Mouse (Mus musculus): ENCODE measurements at regions not wholly inside any gene's neighbourhood (a gene's known extent, or its start where the extent isn't known, plus 50 kb on each side); places are given as distances from the start of the nearest gene placed in this dataset.

DNA sequence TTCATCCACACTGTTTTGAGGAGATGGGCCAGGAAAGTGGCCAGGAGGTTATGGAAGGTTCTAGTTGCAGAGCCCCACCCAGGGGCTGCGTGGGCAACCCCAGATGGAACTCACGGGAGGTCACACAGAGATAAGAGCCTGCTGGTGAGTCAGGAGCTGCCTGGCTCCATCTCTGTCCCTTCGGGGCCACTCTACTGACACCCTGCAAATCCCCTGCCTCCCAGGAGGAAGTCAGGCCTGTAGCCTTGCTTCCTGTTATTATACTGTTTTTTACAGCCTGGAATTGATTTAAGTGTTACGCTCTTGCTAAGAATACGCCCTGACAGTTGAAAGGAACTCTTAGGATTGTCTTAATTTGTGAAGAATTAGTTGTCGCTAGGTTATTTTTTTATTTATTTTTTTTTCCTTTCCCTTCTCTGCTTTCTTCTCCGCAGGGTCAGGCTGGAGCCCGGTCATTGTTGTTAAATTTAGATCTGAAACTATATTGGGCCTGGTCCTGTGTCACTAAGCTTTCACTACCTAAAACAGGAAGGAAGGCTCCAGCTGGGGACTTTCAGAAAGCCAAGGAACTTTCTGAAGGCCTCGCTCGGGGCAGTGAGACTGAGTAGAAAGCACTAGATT lies 497.9 kb downstream of the Med13l start:
- no peak for DNase-seq (ENCODE audit: low read depth, low spot score)

DNA sequence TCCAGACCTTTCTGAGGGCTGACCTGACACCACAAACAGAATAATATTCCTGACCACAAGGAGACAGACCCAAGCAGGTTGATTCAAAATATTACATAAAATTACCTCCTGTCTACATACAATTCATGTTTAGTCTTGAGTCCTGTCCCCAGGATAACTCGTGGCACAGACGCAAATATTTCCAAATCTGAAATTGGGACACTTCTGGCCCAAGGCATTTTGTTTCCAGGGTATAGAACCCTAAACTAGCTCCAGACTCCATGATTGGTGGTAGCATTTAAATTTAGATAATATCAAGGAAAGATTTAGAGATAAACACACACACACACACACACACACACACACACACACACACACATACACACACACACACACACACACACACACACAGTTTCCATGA lies 498.7 kb downstream of the Med13l start:
- no peak for DNase-seq (ENCODE audit: low read depth, low spot score)

DNA sequence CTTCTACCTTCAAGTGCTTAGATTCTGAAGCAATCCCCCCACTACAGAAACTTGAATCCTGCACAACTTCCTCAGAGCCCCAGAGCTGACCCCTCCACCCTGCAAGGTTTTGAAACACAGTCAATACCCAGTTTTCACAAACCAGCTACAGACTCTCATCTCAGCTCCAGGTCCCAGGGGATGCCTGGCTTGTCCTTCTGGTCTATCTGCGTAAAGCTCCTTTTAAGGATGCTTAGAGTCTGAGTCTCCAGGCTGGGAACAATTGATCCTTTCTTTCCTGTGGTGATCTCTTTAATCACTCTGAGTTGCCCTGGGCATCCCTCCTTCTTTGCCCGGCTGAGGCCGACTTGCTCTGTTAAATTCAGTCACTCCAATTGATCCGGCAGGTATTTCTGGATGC lies 500.4 kb downstream of the Med13l start:
- DNase-seq (ENCODE audit: low read depth, low spot score) = no peak

DNA sequence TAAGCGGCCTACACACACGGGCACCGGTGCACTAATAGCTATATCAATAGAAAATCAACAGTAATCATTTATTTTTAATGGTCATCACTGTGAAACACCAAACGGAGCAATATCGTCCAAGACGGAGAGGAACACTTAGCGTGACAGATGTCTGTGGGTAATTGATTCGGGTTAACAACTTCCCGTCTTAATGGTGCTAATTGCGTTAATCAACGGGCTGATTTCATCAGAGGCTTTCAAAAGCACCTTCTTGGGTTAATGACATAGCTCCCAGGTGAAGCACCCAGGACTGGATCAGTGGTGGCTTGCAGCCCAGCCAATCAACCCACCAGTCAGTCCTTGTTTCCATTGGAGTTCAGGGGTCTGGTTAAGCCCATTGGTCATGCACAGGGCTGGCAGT lies 502.0 kb downstream of the Med13l start:
- DNase-seq (ENCODE audit: low read depth, low spot score) = no peak

DNA sequence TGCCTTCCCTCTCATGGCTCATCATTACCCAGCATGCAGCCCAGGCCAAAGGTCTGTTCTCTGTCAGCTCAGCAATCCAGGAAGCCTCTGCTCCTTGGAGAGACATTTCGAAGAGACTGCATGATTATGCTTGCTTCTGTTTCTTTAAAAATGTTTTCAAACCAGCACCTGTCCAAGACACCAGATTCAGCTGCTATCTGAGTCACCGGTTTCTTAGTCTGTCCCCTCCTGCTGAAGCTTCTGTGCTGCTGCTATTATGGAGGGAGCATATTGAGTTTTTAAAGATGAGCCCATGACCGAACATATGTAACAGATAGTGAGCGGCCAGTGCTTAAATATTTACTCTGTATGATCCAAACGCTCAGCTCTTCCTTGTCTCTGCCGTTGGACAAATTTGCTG lies 506.2 kb downstream of the Med13l start:
- no peak for DNase-seq (ENCODE audit: low read depth, low spot score)

GRCm38 (mm10) chr5:119069765-119070333 lies 509.4 kb downstream of the Med13l start:
- no peak for DNase-seq (ENCODE audit: low read depth, low spot score)

- no peak for DNase-seq (ENCODE audit: low read depth, low spot score)
Observed at GRCm38 (mm10) chr5:119072712-119073111, 512.2 kb downstream of the Med13l start.

DNA sequence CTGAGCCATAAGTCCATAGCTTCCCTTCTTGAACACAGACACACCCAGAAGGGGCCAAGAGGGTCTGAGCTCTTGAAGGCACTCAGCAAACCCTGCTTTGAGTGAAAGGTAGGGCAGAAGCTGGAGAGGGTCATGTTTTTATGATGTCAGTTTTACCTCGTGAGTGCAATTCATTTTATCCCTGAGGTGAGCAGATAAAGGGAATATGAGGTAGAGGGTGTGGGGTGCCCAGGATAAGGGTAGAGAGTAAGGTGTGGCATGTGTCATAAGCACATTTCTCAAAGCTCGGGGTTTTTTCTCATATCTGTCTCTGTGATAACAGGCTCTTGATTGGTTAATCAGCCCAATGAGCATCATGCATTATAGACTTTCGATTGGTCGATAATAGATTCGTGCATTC lies 520.3 kb downstream of the Med13l start:
- DNase-seq (ENCODE audit: low read depth, low spot score) = no peak

DNA sequence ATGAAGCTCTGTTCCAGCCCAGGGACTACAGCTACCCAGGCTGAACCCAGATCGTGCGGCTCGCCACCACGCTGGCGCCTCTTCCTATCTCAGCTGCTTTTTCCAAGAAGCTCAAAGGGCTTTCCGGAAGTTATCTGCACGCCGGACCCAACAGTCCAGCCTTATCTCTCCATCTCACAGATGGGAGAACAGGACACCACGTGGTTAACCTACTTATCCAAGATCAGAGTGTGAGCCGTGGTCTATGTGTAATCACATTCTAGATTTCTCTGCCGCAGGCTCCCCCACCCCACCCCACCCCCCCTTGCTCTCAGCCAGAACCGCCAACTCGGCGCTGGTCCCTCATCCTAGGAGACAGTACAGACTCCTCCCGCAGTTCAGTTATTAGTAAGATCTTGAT lies 522.4 kb downstream of the Med13l start:
- no peak for DNase-seq (ENCODE audit: low read depth, low spot score)

GRCm38 (mm10) chr5:119097576-119098193 lies 537.2 kb downstream of the Med13l start:
- no peak for DNase-seq (ENCODE audit: low read depth, low spot score)

DNA sequence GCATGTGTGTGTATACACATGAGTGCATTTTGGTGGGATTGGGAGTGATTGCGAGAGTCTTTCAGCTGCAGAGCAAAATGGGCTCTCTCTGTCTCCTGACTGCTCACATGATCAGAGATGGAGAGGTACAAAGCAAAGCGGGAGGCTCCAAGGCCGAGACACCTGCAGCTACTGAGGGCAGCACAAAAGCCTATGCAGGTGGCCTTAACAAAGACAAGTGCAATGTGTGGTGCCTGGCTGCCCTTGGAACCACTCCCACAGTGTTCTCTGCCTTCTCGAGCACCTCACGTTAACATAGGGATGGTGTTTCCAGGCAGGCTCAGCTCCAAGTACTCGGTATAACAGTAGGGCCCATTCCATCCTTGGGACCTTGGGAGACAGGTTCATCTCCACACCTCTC lies 539.3 kb downstream of the Med13l start:
- DNase-seq (ENCODE audit: low read depth, low spot score) = no peak

GRCm38 (mm10) chr5:119103503-119103902 lies 543.0 kb downstream of the Med13l start:
- peak; percentile 7 for DNase-seq (ENCODE audit: low read depth, low spot score)

GRCm38 (mm10) chr5:119107898-119108297 lies 547.4 kb downstream of the Med13l start:
- DNase-seq (ENCODE audit: low read depth, low spot score) = no peak

GRCm38 (mm10) chr5:119109501-119109900 lies 549.0 kb downstream of the Med13l start:
- DNase-seq (ENCODE audit: low read depth, low spot score) = peak; percentile 73

- DNase-seq (ENCODE audit: low read depth, low spot score) = no peak
Observed at GRCm38 (mm10) chr5:119114074-119114473, 553.6 kb downstream of the Med13l start.

DNA sequence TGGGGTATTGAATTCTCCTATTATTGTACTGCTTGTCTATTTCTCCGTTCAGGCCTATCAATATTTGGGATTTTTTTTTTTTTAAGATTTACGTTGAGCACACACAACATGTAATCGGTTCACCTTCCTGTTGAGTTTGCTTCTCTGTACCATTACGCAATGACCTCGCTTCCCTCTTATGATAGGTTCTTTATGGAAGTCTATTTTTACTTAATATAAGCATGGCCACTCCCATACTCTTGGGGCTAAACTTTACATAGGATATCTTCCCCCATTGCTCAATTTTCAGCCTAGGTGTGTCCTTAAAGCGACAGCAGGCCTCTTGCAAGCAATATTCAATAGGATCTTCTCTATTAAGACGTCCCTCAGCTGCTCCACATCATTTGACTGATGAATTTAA lies 544.7 kb upstream of the Tbx3 start:
- no peak for DNase-seq (ENCODE audit: low read depth, low spot score)

GRCm38 (mm10) chr5:119130176-119130575 lies 540.3 kb upstream of the Tbx3 start:
- DNase-seq (ENCODE audit: low read depth, low spot score) = no peak

DNA sequence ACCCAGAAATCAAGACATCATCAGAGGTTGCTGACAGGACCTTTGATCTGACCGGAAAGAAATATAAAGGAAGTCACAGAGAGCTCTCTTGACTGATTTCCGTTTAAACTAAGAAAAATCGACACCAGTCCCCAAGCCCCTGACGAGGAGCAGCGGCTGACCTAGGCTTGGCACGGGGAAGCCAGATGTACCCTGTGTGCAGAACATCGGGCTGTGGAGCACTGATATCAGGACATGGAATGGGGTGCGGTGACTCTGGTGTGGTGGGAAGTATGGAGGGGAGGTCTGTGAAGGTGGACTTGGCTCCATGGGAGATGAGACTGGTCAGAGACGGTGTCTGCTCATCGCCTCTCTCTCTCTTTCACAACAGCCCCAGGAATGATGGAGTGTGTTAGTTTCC lies 539.0 kb upstream of the Tbx3 start:
- DNase-seq (ENCODE audit: low read depth, low spot score) = no peak

GRCm38 (mm10) chr5:119133378-119133777 lies 537.1 kb upstream of the Tbx3 start:
- no peak for DNase-seq (ENCODE audit: low read depth, low spot score)

- DNase-seq (ENCODE audit: low read depth, low spot score) = no peak
Observed at GRCm38 (mm10) chr5:119136916-119137315, 533.6 kb upstream of the Tbx3 start.

DNA sequence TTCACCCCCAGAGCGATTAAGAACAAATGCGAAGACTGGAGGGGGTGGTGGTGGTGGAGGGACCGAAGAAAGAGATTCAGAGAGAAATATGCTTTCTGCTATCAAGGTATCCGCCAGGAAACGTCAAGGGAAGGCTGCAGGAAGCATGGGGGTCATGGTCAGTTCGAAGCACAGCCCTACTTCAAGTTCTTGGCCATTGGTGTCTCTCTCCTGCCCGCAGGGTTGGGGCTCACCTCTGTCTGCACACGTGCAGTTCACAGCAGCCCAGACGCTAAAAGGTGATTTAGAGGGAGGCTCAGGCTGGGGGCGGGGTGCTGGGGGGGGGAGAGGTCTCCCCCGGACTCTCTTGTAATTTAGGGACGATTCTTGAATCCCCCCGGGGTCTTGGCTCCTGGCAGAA lies 533.1 kb upstream of the Tbx3 start:
- no peak for DNase-seq (ENCODE audit: low read depth, low spot score)

DNA sequence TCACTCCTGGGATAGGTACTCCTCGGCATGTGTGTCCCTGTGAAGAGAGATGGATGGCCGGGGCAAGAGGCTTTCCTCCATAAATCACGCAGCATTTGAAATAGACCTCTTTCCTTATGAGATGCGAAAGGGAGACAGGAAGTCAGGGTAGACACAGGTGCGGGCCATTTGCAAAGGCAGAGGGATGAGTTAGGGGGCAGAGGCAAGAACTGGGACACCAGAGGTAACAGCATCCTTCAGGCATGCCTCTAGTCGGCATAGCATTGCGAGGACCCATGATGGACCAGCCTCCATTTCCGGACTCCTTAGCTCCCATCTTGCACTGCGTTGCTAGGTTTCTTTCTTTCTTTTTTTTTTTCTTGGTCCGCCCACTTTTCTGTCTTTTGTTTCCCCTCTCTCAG lies 532.6 kb upstream of the Tbx3 start:
- DNase-seq (ENCODE audit: low read depth, low spot score) = no peak

DNA sequence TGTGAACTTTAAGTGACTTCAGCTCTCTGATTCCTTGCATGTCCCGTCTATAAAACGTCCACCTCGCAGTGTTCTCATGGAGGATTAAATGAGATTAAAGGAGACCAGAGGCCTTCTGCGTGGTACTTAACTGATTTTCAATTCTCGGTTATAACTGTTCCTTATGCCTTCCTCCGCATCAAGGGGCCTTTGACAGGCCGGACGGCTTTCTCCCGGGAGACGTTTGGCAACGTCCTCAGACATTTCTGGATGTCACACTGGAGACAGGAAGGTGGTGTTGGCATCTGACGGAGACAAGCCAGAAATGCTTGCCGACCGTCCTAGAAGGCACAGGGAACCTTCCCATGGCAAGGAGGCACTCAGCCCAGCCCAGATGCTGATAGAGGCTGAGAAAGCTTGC lies 532.2 kb upstream of the Tbx3 start:
- no peak for DNase-seq (ENCODE audit: low read depth, low spot score)

Data from 3T3-L1 (cell line).